ENCODE assay signal across 11 mouse cellular contexts in genomic region chr17:42303062-42303577, GRCm38 (mm10). TPM values are rescaled to one million over a fixed set of nuclear protein-coding genes. Genes with fewer than 3 reads are reported as not detected.
"Had no signal": no experiment of that assay in that cellular context is flagged by ENCODE, and none has a peak within 500 bp of the region (broad histone marks: within the 10 kb centered on the region; RNA-seq: fewer than 3 reads in every experiment).

No protein-coding gene starts in this region.

- H3K9ac ChIP-seq: kidney, embryonic 15.5 days; limb, embryonic 13.5 days; liver, embryonic 15.5 days had no signal

- H3K4me2 ChIP-seq: kidney, embryonic 15.5 days; limb, embryonic 13.5 days; liver, embryonic 15.5 days had no signal

- H3K9me3 ChIP-seq: kidney, embryonic 15.5 days; limb, embryonic 13.5 days; liver, embryonic 15.5 days had no signal

- DNase-seq: kidney, postnatal 14 days; left cerebral cortex, postnatal 4 days; lung, adult 2 months; lung, postnatal 36 days; thymus, postnatal 4 days had no signal

- ATAC-seq: lung, postnatal 0 days had no signal

- H3K27ac ChIP-seq: kidney, embryonic 15.5 days; limb, embryonic 13.5 days; liver, embryonic 15.5 days; stomach, postnatal 0 days had no signal

- H3K36me3 ChIP-seq: kidney, embryonic 15.5 days; limb, embryonic 13.5 days; liver, embryonic 15.5 days had no signal

- H3K4me1 ChIP-seq: kidney, embryonic 15.5 days; limb, embryonic 13.5 days; liver, embryonic 15.5 days had no signal

- H3K27me3 ChIP-seq: kidney, embryonic 15.5 days; limb, embryonic 13.5 days; liver, embryonic 15.5 days had no signal

- H3K4me3 ChIP-seq: kidney, embryonic 15.5 days; limb, embryonic 13.5 days; liver, embryonic 15.5 days had no signal

RNA-seq across cellular contexts. Expression of gene Ptchd4, which starts 12.6 kb away (rescaled TPM):
- polyA plus RNA-seq: liver, adult 2 months; liver, embryonic 15.5 days; lung, adult 2 months; lung, postnatal 0 days had no signal
